Mouse (Mus musculus) liver, postnatal 0 days (tissue): ENCODE measurements around the gene Dntt. TPM values are rescaled to one million over a fixed set of nuclear protein-coding genes. Genes with fewer than 3 reads are reported as not detected.

Experiments
- ATAC-seq: fragments of 200-750 bp; cut with Nextera tagmentation; 2 replicates; pipeline ENCODE4 v1.8.0; 2017; ENCODE audit warnings: mild to moderate bottlenecking, moderate library complexity
- DNase-seq: peaks from one replicate; pipeline ENCODE4 v3.0.0-alpha.2; 2016
- H3K27ac ChIP-seq: fragments of 300-500 bp; sonication (generic); 2 replicates; pipeline ENCODE4 v1.5.1; 2014; ENCODE audit warnings: antibody characterized with exemption, moderate library complexity, mild to moderate bottlenecking, low read depth
- H3K27me3 ChIP-seq: fragments of 300-500 bp; sonication (generic); 2 replicates; pipeline ENCODE4 v1.6.1; 2014; ENCODE audit warnings: low read length, control low read depth, mixed read lengths; ENCODE audit not compliant: insufficient read depth
- H3K36me3 ChIP-seq: fragments of 300-500 bp; sonication (generic); replicated peaks from 2 replicates; pipeline ENCODE4 v1.6.1; 2014; ENCODE audit warnings: mild to moderate bottlenecking, control low read depth, low read length, moderate library complexity, mixed read lengths; ENCODE audit not compliant: insufficient read depth
- H3K4me1 ChIP-seq: fragments of 300-500 bp; sonication (generic); 2 replicates; pipeline ENCODE4 v1.6.1; 2014; ENCODE audit warnings: antibody characterized with exemption, mild to moderate bottlenecking, control low read depth; ENCODE audit not compliant: insufficient read depth
- H3K4me2 ChIP-seq: fragments of 300-500 bp; sonication (generic); 2 replicates; pipeline ENCODE4 v1.6.1; 2014; ENCODE audit warnings: low read depth, mild to moderate bottlenecking, low read length, moderate library complexity, mixed read lengths
- H3K4me3 ChIP-seq: fragments of 300-500 bp; sonication (generic); 2 replicates; pipeline ENCODE4 v1.5.1; 2014; ENCODE audit warnings: low read depth, low read length
- H3K9ac ChIP-seq: fragments of 300-500 bp; sonication (generic); replicated peaks from 2 replicates; pipeline ENCODE4 v1.6.1; 2014; ENCODE audit warnings: mild to moderate bottlenecking, moderate library complexity
- H3K9me3 ChIP-seq: fragments of 300-500 bp; sonication (generic); 2 replicates; pipeline ENCODE4 v1.6.1; 2016; ENCODE audit warnings: mild to moderate bottlenecking, control low read depth, low read length, mixed read lengths
- CTCF ChIP-seq: sonication (generic); IDR thresholded peaks from 2 replicates; pipeline ENCODE4 v1.5.1; 2016; ENCODE audit warnings: antibody characterized with exemption, low read depth
- EP300 ChIP-seq: IDR thresholded peaks from 2 replicates; pipeline ENCODE4 v1.6.1; 2016; ENCODE audit warnings: antibody characterized with exemption, low read depth, mild to moderate bottlenecking
- WGBS: fragments of 180-500 bp; shearing (Covaris S2); extraction: QIAGEN DNeasy Blood & Tissue Kit; methylation state at CpG from one replicate; pipeline ENCODE4 v1.1.7; 2014; ENCODE audit not compliant: insufficient replicate concordance; 5-methylcytosine and 5-hydroxymethylcytosine counted together
- polyA plus RNA-seq: library from polyadenylated mRNA; unstranded; fragments of >200 nt; fragmentation: Nextera tagmentation; extraction: Ambion mirVana; gene quantifications from 2 replicates; pipeline ENCODE4 v1.2.1, GENCODE M21; 2015

Dntt gene
- polyA plus RNA-seq, 1 experiment from 2014 or later, result 0.32 TPM

GRCm38 (mm10) chr19:41030161-41030560 is 1.1 kb downstream of the Dntt start:
- WGBS, result 71% methylated on average over 6 of the region's 6 CpGs
- no peak overlapping the region for H3K4me3 ChIP-seq
- H3K36me3 ChIP-seq, result no peaks in the 10 kb centered on the region
- no peak overlapping the region for H3K9ac ChIP-seq
- ATAC-seq (no peak), DNase-seq (no peak)
- no peaks in the 10 kb centered on the region for H3K4me1 ChIP-seq
- no peak overlapping the region for H3K27ac ChIP-seq
- H3K27me3 ChIP-seq, result no peaks in the 10 kb centered on the region
- H3K9me3 ChIP-seq, result no peaks in the 10 kb centered on the region
- TF ChIP-seq EP300 (no peak), CTCF (no peak)
- no peak overlapping the region for H3K4me2 ChIP-seq

- Histone ChIP-seq H3K27ac (no peak overlapping the region), H3K9me3 (no peaks in the 10 kb centered on the region), H3K27me3 (no peaks in the 10 kb centered on the region), H3K4me3 (no peak overlapping the region), H3K4me1 (no peaks in the 10 kb centered on the region; the same call in 1 of the 2 replicates), H3K36me3 (no peaks in the 10 kb centered on the region), H3K9ac (no peak overlapping the region), H3K4me2 (no peak overlapping the region)
- 24% methylated on average over 11 of the region's 11 CpGs for WGBS
- ATAC-seq, result 0 out of 2 replicates have a peak, but pooled peaks have one; percentile 8
- TF ChIP-seq CTCF (no peak), EP300 (no peak)
- DNase-seq, result peak; percentile 39
These were observed 1.9 kb downstream of the Dntt start for GRCm38 (mm10) chr19:41031009-41031408.

- TF ChIP-seq EP300 (no peak), CTCF (no peak)
- DNase-seq (no peak), ATAC-seq (no peak)
- H3K4me2 ChIP-seq, result no peak overlapping the region
- H3K9ac ChIP-seq, result no peak overlapping the region
- no peaks in the 10 kb centered on the region for H3K27me3 ChIP-seq
- no peak overlapping the region for H3K4me3 ChIP-seq
- H3K9me3 ChIP-seq, result no peaks in the 10 kb centered on the region
- WGBS, result 37% methylated on average over 6 of the region's 6 CpGs
- H3K4me1 ChIP-seq, result no peaks in the 10 kb centered on the region; the same call in 1 of the 2 replicates
- no peak overlapping the region for H3K27ac ChIP-seq
- H3K36me3 ChIP-seq, result no peaks in the 10 kb centered on the region
These were observed 2.8 kb downstream of the Dntt start for GRCm38 (mm10) chr19:41031869-41032268.

- no peak for DNase-seq
- Histone ChIP-seq H3K27me3 (no peaks in the 10 kb centered on the region), H3K4me2 (no peak overlapping the region), H3K9me3 (no peaks in the 10 kb centered on the region), H3K4me3 (no peak overlapping the region), H3K36me3 (no peaks in the 10 kb centered on the region), H3K9ac (no peak overlapping the region), H3K27ac (no peak overlapping the region), H3K4me1 (no peaks in the 10 kb centered on the region; the same call in 1 of the 2 replicates)
- no peak for ATAC-seq
- TF ChIP-seq CTCF (no peak), EP300 (no peak)
- 24% methylated on average over 4 of the region's 4 CpGs for WGBS
These were observed 6.9 kb downstream of the Dntt start for GRCm38 (mm10) chr19:41035809-41036551.

- Histone ChIP-seq H3K36me3 (no peaks in the 10 kb centered on the region), H3K9me3 (no peaks in the 10 kb centered on the region), H3K4me1 (no peaks in the 10 kb centered on the region; the same call in 1 of the 2 replicates), H3K27ac (no peak overlapping the region; the same call in 1 of the 2 replicates), H3K4me2 (no peak overlapping the region), H3K4me3 (no peak overlapping the region), H3K27me3 (no peaks in the 10 kb centered on the region), H3K9ac (no peak overlapping the region)
- TF ChIP-seq EP300, result no peak
- TF ChIP-seq CTCF, result no peak
- ATAC-seq, result peak; percentile 36; the same call in 1 of the 2 replicates
- WGBS, result 48% methylated on average over 7 of the region's 7 CpGs
- DNase-seq, result no peak
These were observed 10.0 kb downstream of the Dntt start for GRCm38 (mm10) chr19:41039110-41039509.

GRCm38 (mm10) chr19:41045091-41045770 is 16.2 kb downstream of the Dntt start:
- Histone ChIP-seq H3K4me1 (no peaks in the 10 kb centered on the region), H3K9ac (no peak overlapping the region), H3K4me2 (no peak overlapping the region), H3K27ac (no peak overlapping the region), H3K9me3 (no peaks in the 10 kb centered on the region), H3K27me3 (no peaks in the 10 kb centered on the region), H3K36me3 (no peaks in the 10 kb centered on the region), H3K4me3 (no peak overlapping the region)
- TF ChIP-seq CTCF (no peak), EP300 (no peak)
- 43% methylated on average over 10 of the region's 10 CpGs for WGBS
- ATAC-seq (no peak), DNase-seq (no peak)
